Mouse (Mus musculus) embryo, embryonic 11 days (tissue): ENCODE measurements at regions not wholly inside any gene's neighbourhood (a gene's known extent, or its start where the extent isn't known, plus 50 kb on each side); places are given as distances from the start of the nearest gene placed in this dataset.
"Not testable (repeated sequence)": the region's sequence is repeated elsewhere in the genome, so short reads cannot be mapped to it uniquely, and the experiment has no call there.

Experiments
- DNase-seq: peaks from one replicate; pipeline ENCODE4 v3.0.0-alpha.2; 2015

DNA sequence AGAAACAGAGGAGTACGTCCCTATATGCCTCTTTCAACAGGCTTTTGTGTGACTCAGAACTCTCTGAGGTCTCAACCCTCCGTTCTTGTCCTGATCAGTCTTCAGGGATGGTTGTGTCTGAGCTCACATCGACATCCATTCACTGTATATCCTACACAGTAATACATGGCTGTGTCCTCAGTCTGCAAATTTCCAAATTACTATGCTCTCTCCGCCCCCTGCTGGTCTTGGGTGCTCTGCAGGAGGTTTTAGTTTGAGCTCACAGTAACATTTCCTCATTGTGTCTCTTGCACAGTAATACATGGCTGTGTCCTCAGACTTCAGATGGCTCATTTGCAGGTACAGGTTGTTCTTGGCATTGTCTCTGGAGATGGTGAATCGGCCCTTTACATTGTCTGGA, 53.5 kb downstream of the Adam6a start:
- DNase-seq, result not testable (repeated sequence)

DNA sequence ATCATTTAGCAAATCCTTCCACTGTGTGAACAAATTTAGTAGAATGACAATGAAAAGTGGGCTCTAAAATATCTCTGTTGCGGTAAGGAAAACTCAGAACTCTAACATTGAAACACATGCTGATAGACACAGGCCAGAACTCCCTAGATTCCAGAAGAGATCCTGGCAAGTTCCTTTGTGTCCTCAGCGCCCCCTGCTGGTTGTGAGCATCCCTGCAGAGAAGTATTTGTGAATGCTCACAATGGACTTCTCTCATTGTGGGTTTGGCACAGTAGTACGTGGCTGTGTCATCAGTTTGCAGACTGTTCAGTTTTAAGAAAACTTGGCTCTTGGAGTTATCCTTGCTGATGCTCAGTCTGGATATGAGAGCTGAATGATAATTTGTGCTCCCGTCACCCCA, 67.2 kb downstream of the Adam6a start:
- peak; percentile 37 for DNase-seq

DNA sequence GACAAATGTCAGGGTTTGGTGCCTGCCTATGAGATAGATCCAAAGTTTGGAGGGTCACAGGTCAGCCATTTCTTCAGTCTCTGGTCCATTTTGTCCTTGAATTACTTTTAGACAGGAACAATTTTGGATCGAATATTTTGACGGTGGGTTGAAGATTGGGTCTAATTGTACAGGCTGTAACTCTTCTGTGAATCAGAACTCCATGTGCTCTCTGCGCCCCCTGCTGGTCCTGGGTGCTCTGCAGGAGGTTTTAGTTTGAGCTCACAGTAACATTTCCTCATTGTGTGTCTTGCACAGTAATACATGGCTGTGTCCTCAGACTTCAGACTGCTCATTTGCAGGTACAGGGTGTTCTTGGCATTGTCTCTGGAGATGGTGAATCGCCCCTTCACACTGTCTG, 81.5 kb downstream of the Adam6a start:
- not testable (repeated sequence) for DNase-seq

DNA sequence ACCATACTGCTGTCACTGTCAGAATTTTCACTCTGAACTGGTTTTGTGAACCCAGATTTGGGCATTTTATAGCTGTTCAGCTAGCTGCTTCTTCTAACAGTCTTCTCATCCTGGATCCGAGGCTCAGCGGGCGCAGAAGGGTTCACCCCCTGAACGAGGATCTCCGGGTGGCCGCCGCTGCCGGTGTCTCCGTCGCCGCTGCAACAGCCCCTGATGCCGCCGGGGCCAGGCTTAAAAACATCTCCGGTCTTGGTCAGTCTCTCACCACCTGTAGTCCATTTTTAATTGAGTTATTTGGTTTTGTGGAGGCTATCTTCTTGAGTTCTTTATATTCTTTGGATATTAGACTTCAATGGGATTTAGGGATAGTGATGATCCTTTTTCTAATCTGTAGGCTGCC, 87.1 kb downstream of the Adam6a start:
- not testable (repeated sequence) for DNase-seq
